Mouse (Mus musculus): Measurements from ENCODE around the gene 2210016L21Rik.

DNA sequence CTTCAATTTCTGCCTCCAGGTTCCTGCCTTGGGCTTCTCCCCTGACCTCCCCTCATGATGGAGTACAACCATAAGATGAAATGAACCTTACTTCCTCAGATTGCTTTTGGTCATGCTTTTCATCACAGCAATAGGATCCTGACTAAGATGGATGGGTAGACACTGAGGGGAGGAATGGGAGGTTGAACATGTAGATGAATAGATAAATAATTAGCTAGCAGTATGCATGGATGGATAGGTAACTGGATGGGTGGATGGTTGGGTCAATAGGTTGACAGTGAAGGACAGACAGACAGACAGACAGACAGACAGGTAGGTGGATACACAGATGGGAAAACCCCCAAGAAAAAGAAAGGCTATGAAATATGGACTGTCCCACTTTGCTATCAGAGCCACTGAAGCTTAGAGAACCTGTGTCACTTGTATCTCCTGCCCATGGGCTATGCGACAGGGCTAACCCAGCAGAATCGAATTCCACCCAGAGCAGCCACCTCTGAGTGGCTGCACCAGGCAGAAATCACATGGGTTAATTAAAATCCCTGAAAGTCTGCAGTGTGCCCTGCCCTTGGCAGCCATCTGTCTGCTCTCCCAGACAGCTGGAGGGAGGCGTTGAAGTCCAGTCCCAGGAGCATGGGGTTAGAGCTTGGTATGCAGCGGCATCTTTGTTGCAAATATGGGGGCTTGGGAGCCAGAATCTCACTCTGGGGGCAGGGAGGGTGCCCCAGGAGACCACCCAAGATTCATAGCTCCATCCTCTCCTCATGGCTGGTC, 19.8 kb downstream of the 2210016L21Rik start:
- TF ChIP-seq CTCF (IDR thresholded peaks at IDR 0.05; ENCODE audit: borderline replicate concordance, insufficient read depth, low read length) (no peak), POLR2A (IDR thresholded peaks at IDR 0.05; ENCODE audit: low read depth, low read length) (no peak)

All from embryonic fibroblast, embryonic 13.5 days (primary cell).